Comparison of ENCODE assay signal across 9 mouse cellular contexts in genomic region chr4:130784755-130785154, GRCm38 (mm10). TPM values are rescaled to one million over a fixed set of nuclear protein-coding genes. Genes with fewer than 3 reads are reported as not detected.
DNase-seq lines count a peak whose midpoint lies in the region; ATAC-seq and TF ChIP-seq lines count a peak whose summit lies in the region.
"Had no signal": no experiment of that assay in that cellular context is flagged by ENCODE, and none has a peak within 500 bp of the region (broad histone marks: within the 10 kb centered on the region; RNA-seq: fewer than 3 reads in every experiment).

No protein-coding gene starts in this region.

- no peak overlapping the region for H3K4me2 ChIP-seq in heart, embryonic 13.5 days
- no peak overlapping the region for H3K4me2 ChIP-seq in heart, embryonic 11.5 days
- no peak overlapping the region for H3K4me2 ChIP-seq in forebrain, postnatal 0 days (ENCODE audit: low read depth)
- H3K4me2 ChIP-seq: embryonic facial prominence, embryonic 12.5 days had no signal

- H3K36me3 ChIP-seq in heart, embryonic 13.5 days: peaks cover 25% of the 10 kb centered on the region
- H3K36me3 ChIP-seq in heart, embryonic 11.5 days (ENCODE audit: control insufficient read depth, insufficient read depth, low read length): peaks cover 3% of the 10 kb centered on the region
- H3K36me3 ChIP-seq in forebrain, postnatal 0 days (ENCODE audit: insufficient read depth): peaks cover 17% of the 10 kb centered on the region

- H3K27ac ChIP-seq in heart, embryonic 13.5 days (replicated peaks): no peak overlapping the region
- H3K27ac ChIP-seq in heart, embryonic 11.5 days (ENCODE audit: low read depth, low read length): no peak overlapping the region
- H3K27ac ChIP-seq in forebrain, postnatal 0 days (ENCODE audit: low read depth, low read length): no peak overlapping the region
- H3K27ac ChIP-seq: embryonic facial prominence, embryonic 12.5 days had no signal

- peak; percentile 45 for DNase-seq in ovary, postnatal 36 days (ENCODE audit: low spot score)
- no peak for DNase-seq in ovary, adult 18-20 months (ENCODE audit: low spot score)
- DNase-seq in forebrain, postnatal 0 days: peak; percentile 78
- DNase-seq in mesoderm, embryonic 11.5 days (ENCODE audit: low read depth, low spot score): peak; percentile 68

- H3K4me1 ChIP-seq in heart, embryonic 13.5 days: peaks cover 3% of the 10 kb centered on the region
- no peaks in the 10 kb centered on the region for H3K4me1 ChIP-seq in heart, embryonic 11.5 days (ENCODE audit: control insufficient read depth, insufficient read depth, low read length)
- H3K4me1 ChIP-seq in forebrain, postnatal 0 days (ENCODE audit: insufficient read depth): no peaks in the 10 kb centered on the region

- H3K9me3 ChIP-seq in heart, embryonic 13.5 days: no peaks in the 10 kb centered on the region
- H3K9me3 ChIP-seq in heart, embryonic 11.5 days (replicated peaks; ENCODE audit: control insufficient read depth, low read length): no peaks in the 10 kb centered on the region
- H3K9me3 ChIP-seq in forebrain, postnatal 0 days (ENCODE audit: low read length): no peaks in the 10 kb centered on the region
- H3K9me3 ChIP-seq: embryonic facial prominence, embryonic 12.5 days had no signal

- no peak overlapping the region for H3K4me3 ChIP-seq in heart, embryonic 13.5 days
- no peak overlapping the region for H3K4me3 ChIP-seq in heart, embryonic 11.5 days (ENCODE audit: low read depth, low read length)
- H3K4me3 ChIP-seq in forebrain, postnatal 0 days (ENCODE audit: low read depth, low read length): no peak overlapping the region
- H3K4me3 ChIP-seq: embryonic facial prominence, embryonic 12.5 days had no signal

- peak; percentile 84 for TF ChIP-seq CTCF in forebrain, postnatal 0 days (IDR thresholded peaks at IDR 0.05; ENCODE audit: low read depth)

- no peak for ATAC-seq in heart, embryonic 13.5 days (ENCODE audit: extremely low read depth, insufficient number of reproducible peaks, low FRiP score, low TSS enrichment)
- no peak; the same call in 1 of the 2 replicates for ATAC-seq in heart, embryonic 11.5 days (replicated peaks; ENCODE audit: insufficient number of reproducible peaks, low FRiP score, low TSS enrichment)
- ATAC-seq in activated CD4-positive, CD25-positive, alpha-beta regulatory T cell, adult 4 months: peak; percentile 63
- peak; percentile 66; the same call in 1 of the 2 replicates for ATAC-seq in forebrain, postnatal 0 days
- no peak for ATAC-seq in erythroid progenitor cell, adult 5-6 weeks (replicated peaks; ENCODE audit: low FRiP score, poor library complexity, severe bottlenecking)

- 0 out of 2 replicates have a peak overlapping the region, but pooled peaks have one; percentile 37 for H3K9ac ChIP-seq in heart, embryonic 13.5 days
- H3K9ac ChIP-seq in heart, embryonic 11.5 days (ENCODE audit: low read depth, low read length): no peak overlapping the region
- no peak overlapping the region for H3K9ac ChIP-seq in forebrain, postnatal 0 days
- H3K9ac ChIP-seq: embryonic facial prominence, embryonic 12.5 days had no signal

- no peaks in the 10 kb centered on the region for H3K27me3 ChIP-seq in heart, embryonic 13.5 days (replicated peaks)
- H3K27me3 ChIP-seq in heart, embryonic 11.5 days (ENCODE audit: control insufficient read depth, insufficient read depth, low read length): no peaks in the 10 kb centered on the region; the same call in 1 of the 2 replicates
- no peaks in the 10 kb centered on the region for H3K27me3 ChIP-seq in forebrain, postnatal 0 days (ENCODE audit: insufficient read depth, low read length)
- H3K27me3 ChIP-seq: embryonic facial prominence, embryonic 12.5 days had no signal

- whole genome bisulfite sequencing in heart, embryonic 13.5 days: 19% methylated on average over 4 of the region's 4 CpGs
- whole genome bisulfite sequencing in heart, embryonic 11.5 days (ENCODE audit: insufficient replicate concordance): 26% methylated on average over 4 of the region's 4 CpGs
- WGBS in forebrain, postnatal 0 days: 23% methylated on average over 4 of the region's 4 CpGs

RNA-seq across cellular contexts. Expression of gene Sdc3, which starts 7.6 kb away (rescaled TPM):
- 21.7 and 23.9 TPM in 2 replicates for polyA plus RNA-seq in heart, embryonic 13.5 days (2015; fragmentation: Nextera tagmentation; extraction: Ambion mirVana)
- polyA plus RNA-seq in heart, embryonic 11.5 days (2014; fragmentation: Nextera tagmentation; extraction: Ambion mirVana): 11.6 and 16.9 TPM in 2 replicates
- polyA plus RNA-seq in activated CD4-positive, CD25-positive, alpha-beta regulatory T cell, adult 4 months (2017; shearing (Covaris generic)): 1 to 10 TPM; 1.0 to 1.5 TPM
- total RNA-seq in forebrain, postnatal 0 days (2014; rRNA removed): 318 and 421 TPM in 2 replicates
- 159 and 204 TPM in 2 replicates for polyA plus RNA-seq in forebrain, postnatal 0 days (2015; fragmentation: Nextera tagmentation; extraction: Ambion mirVana)
- total RNA-seq in erythroid progenitor cell, adult 5-6 weeks (2015; ENCODE audit: low replicate concordance): 25.9 and 31.0 TPM in 2 replicates
- total RNA-seq in erythroid progenitor cell, adult 5-6 weeks (2017; ENCODE audit: low replicate concordance): 9.9 and 13.7 TPM in 2 replicates

Comparison
In these comparisons a context has a peak if more than half of its experiments do, and no peak if none do; other contexts are left out.
1. ATAC-seq: peak in activated CD4-positive, CD25-positive, alpha-beta regulatory T cell, adult 4 months (single experiment) and forebrain, postnatal 0 days (single experiment); none in heart, embryonic 13.5 days (single experiment), heart, embryonic 11.5 days (single experiment) and erythroid progenitor cell, adult 5-6 weeks (single experiment).